ENCODE assay signal across 9 mouse cellular contexts in genomic region chr6:93218015-93218593, GRCm38 (mm10).
DNase-seq lines count a peak whose midpoint lies in the region; ATAC-seq and TF ChIP-seq lines count a peak whose summit lies in the region.
"Had no signal": no experiment of that assay in that cellular context is flagged by ENCODE, and none has a peak within 500 bp of the region (broad histone marks: within the 10 kb centered on the region; RNA-seq: fewer than 3 reads in every experiment).

No protein-coding gene starts in this region.

- no peak for TF ChIP-seq EP300 in stomach, postnatal 0 days (optimal IDR thresholded peaks at IDR 0.05)

- 49% methylated on average over 4 of the region's 4 CpGs for WGBS in heart, embryonic 10.5 days
- WGBS in lung, embryonic 16.5 days, result 63% methylated on average over 4 of the region's 4 CpGs
- WGBS in stomach, postnatal 0 days, result 49% methylated on average over 4 of the region's 4 CpGs

- TF ChIP-seq CTCF in stomach, postnatal 0 days (IDR thresholded peaks at IDR 0.05; ENCODE audit: low read depth), result no peak

- H3K36me3 ChIP-seq in heart, embryonic 10.5 days, result no peaks in the 10 kb centered on the region
- H3K36me3 ChIP-seq in lung, embryonic 16.5 days (ENCODE audit: control insufficient read depth, insufficient read depth, low read length), result no peaks in the 10 kb centered on the region
- H3K36me3 ChIP-seq in stomach, postnatal 0 days (ENCODE audit: control insufficient read depth, insufficient read depth, low read length), result no peaks in the 10 kb centered on the region

- no peaks in the 10 kb centered on the region for H3K27me3 ChIP-seq in heart, embryonic 10.5 days (ENCODE audit: insufficient read depth, poor library complexity, severe bottlenecking)
- no peaks in the 10 kb centered on the region for H3K27me3 ChIP-seq in lung, embryonic 16.5 days (ENCODE audit: control insufficient read depth, insufficient read depth, low read depth, low read length)
- no peaks in the 10 kb centered on the region for H3K27me3 ChIP-seq in stomach, postnatal 0 days (ENCODE audit: control insufficient read depth, insufficient read depth, low read length)

- ATAC-seq in lung, embryonic 16.5 days (ENCODE audit: low read depth), result peak; percentile 51; the same call in 1 of the 2 replicates
- no peak for ATAC-seq in stomach, postnatal 0 days (ENCODE audit: low FRiP score, low TSS enrichment)
- no peak for ATAC-seq in erythroblast, adult 5-6 weeks (replicated peaks; ENCODE audit: low FRiP score, poor library complexity, severe bottlenecking)

- H3K4me2 ChIP-seq in lung, embryonic 16.5 days (ENCODE audit: low read depth, low read length), result no peak overlapping the region
- no peak overlapping the region for H3K4me2 ChIP-seq in stomach, postnatal 0 days (replicated peaks; ENCODE audit: low read depth)

- DNase-seq in heart, embryonic 10.5 days (ENCODE audit: low spot score), result no peak
- DNase-seq in heart, postnatal 4 days, result no peak
- DNase-seq in lung, postnatal 25 days (ENCODE audit: low spot score), result no peak
- peak; percentile 13 to 27 for DNase-seq in left cerebral cortex, adult 8-10 months (ENCODE audit: low spot score in 2 of 2)
- peak; percentile 16 for DNase-seq in stomach, postnatal 0 days (ENCODE audit: low spot score)
- no peak for DNase-seq in thymus, postnatal 14 days

- H3K4me1 ChIP-seq in heart, embryonic 10.5 days, result peaks cover 14% of the 10 kb centered on the region
- H3K4me1 ChIP-seq in lung, embryonic 16.5 days (replicated peaks; ENCODE audit: control insufficient read depth, insufficient read depth, low read length), result peaks cover 1% of the 10 kb centered on the region
- no peaks in the 10 kb centered on the region for H3K4me1 ChIP-seq in stomach, postnatal 0 days (replicated peaks; ENCODE audit: control insufficient read depth, insufficient read depth)

- no peak overlapping the region for H3K9ac ChIP-seq in lung, embryonic 16.5 days (ENCODE audit: low read length)
- no peak overlapping the region for H3K9ac ChIP-seq in stomach, postnatal 0 days (ENCODE audit: low read length)

- no peaks in the 10 kb centered on the region for H3K9me3 ChIP-seq in heart, embryonic 10.5 days
- no peaks in the 10 kb centered on the region for H3K9me3 ChIP-seq in lung, embryonic 16.5 days (ENCODE audit: control insufficient read depth, low read length)
- H3K9me3 ChIP-seq in stomach, postnatal 0 days (ENCODE audit: control insufficient read depth, low read length), result no peaks in the 10 kb centered on the region

- H3K4me3 ChIP-seq in heart, embryonic 10.5 days, result no peak overlapping the region
- H3K4me3 ChIP-seq in lung, embryonic 16.5 days (ENCODE audit: low read length), result no peak overlapping the region
- no peak overlapping the region for H3K4me3 ChIP-seq in stomach, postnatal 0 days (ENCODE audit: low read depth, low read length)

- H3K27ac ChIP-seq in heart, embryonic 10.5 days, result peak overlapping the region; percentile 77
- no peak overlapping the region for H3K27ac ChIP-seq in lung, embryonic 16.5 days (ENCODE audit: low read length)
- no peak overlapping the region for H3K27ac ChIP-seq in stomach, postnatal 0 days (replicated peaks)
- H3K27ac ChIP-seq: kidney, postnatal 0 days had no signal

Comparison
In these comparisons a context has a peak if more than half of its experiments do, and no peak if none do; other contexts are left out.
1. DNase-seq: peak in left cerebral cortex, adult 8-10 months (2 of 2) and stomach, postnatal 0 days (single experiment); none in heart, embryonic 10.5 days (single experiment), heart, postnatal 4 days (single experiment), lung, postnatal 25 days (single experiment) and thymus, postnatal 14 days (single experiment).